Mouse (Mus musculus) lung, embryonic 15.5 days (tissue): ENCODE results near the gene Lpp. TPM values are rescaled to one million over a fixed set of nuclear protein-coding genes. Genes with fewer than 3 reads are reported as not detected.

Experiments used
- ATAC-seq: fragments of 200-750 bp; cut with Nextera tagmentation; 2 replicates; pipeline ENCODE4 v1.8.0; 2017; ENCODE audit warnings: moderate number of reproducible peaks, borderline replicate concordance; ENCODE audit not compliant: low FRiP score, low TSS enrichment; ENCODE audit errors: extremely low read depth
- H3K27ac ChIP-seq: fragments of 300-500 bp; sonication (generic); 2 replicates; pipeline ENCODE4 v1.5.1; 2015; ENCODE audit warnings: moderate library complexity, mild to moderate bottlenecking, inconsistent platforms
- H3K27me3 ChIP-seq: fragments of 300-500 bp; sonication (generic); 2 replicates; pipeline ENCODE4 v1.6.1; 2015; ENCODE audit warnings: inconsistent platforms
- H3K36me3 ChIP-seq: fragments of 300-500 bp; sonication (generic); 2 replicates; pipeline ENCODE4 v1.6.1; 2015; ENCODE audit warnings: inconsistent platforms
- H3K4me1 ChIP-seq: fragments of 300-500 bp; sonication (generic); 2 replicates; pipeline ENCODE4 v1.6.1; 2015; ENCODE audit warnings: inconsistent platforms
- H3K4me2 ChIP-seq: fragments of 300-500 bp; sonication (generic); 2 replicates; pipeline ENCODE4 v1.6.1; 2015; ENCODE audit warnings: inconsistent platforms, mild to moderate bottlenecking, moderate library complexity
- H3K4me3 ChIP-seq: fragments of 300-500 bp; sonication (generic); 2 replicates; pipeline ENCODE4 v1.5.1; 2015; ENCODE audit warnings: mild to moderate bottlenecking, inconsistent platforms
- H3K9ac ChIP-seq: fragments of 300-500 bp; sonication (generic); 2 replicates; pipeline ENCODE4 v1.6.1; 2015; ENCODE audit warnings: inconsistent platforms
- H3K9me3 ChIP-seq: fragments of 300-500 bp; sonication (generic); 2 replicates; pipeline ENCODE4 v1.6.1; 2016; ENCODE audit warnings: inconsistent platforms
- WGBS: fragments of 180-500 bp; shearing (Covaris S2); methylation state at CpG from one replicate; pipeline ENCODE4 v1.1.7; 2015; 5-methylcytosine and 5-hydroxymethylcytosine counted together
- polyA plus RNA-seq: library from polyadenylated mRNA; unstranded; fragments of >200 nt; fragmentation: Nextera tagmentation; extraction: Ambion mirVana; gene quantifications from 2 replicates; pipeline ENCODE4 v1.2.1, GENCODE M21; 2015

Lpp gene
- polyA plus RNA-seq, 1 experiment from 2014 or later: 65.4 TPM

DNA sequence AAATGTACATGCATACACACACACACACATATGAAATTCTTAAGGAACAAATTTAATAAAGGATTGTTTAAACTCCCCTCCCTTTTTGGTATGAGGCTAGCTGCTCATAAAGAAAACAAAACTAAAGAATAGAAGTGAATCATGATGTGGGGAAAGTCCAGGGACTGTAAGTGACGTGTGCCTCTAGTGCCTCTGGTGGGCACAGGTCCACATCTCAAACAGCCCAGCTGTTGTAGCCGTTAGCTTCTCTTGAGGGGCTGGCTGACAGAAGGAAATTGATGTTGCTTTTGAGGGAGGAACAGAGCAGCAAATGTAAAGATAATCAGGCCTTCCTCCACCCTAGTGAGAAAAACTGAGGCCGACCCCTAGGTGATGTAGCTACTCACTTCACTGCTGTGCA is 517.5 kb downstream of the Lpp start:
- no peak overlapping the region for H3K9ac ChIP-seq
- no peak overlapping the region for H3K27ac ChIP-seq
- H3K36me3 ChIP-seq: no peaks in the 10 kb centered on the region
- WGBS: 44% methylated on average over 3 of the region's 3 CpGs
- H3K4me1 ChIP-seq: peaks cover 30% of the 10 kb centered on the region
- H3K4me3 ChIP-seq: no peak overlapping the region
- peak; percentile 59; the same call in 1 of the 2 replicates for ATAC-seq
- H3K27me3 ChIP-seq: no peaks in the 10 kb centered on the region
- H3K4me2 ChIP-seq: no peak overlapping the region
- no peaks in the 10 kb centered on the region for H3K9me3 ChIP-seq

DNA sequence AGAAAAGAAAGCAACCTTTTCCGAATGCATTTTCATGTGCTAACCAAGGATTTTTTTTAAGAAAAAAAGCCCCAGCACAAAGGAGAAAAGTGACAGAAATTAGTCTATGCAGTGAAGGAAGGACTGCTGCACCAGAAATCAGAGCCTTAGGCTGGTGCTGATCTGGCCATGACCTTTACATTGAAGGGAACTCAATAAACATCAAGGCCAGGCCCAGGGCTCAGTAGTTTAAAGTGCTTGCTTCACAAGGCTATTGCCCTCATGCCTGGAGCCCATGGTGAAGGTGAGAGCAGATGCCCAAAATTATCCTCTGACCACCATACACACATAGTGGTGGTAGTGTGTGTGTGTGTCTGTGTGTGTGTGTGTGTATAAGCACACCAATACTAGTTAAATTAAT is 519.1 kb downstream of the Lpp start:
- ATAC-seq: no peak
- no peaks in the 10 kb centered on the region for H3K36me3 ChIP-seq
- no peak overlapping the region for H3K4me2 ChIP-seq
- no peak overlapping the region for H3K27ac ChIP-seq
- H3K4me1 ChIP-seq: peaks cover 30% of the 10 kb centered on the region
- H3K27me3 ChIP-seq: no peaks in the 10 kb centered on the region
- H3K9me3 ChIP-seq: no peaks in the 10 kb centered on the region
- H3K9ac ChIP-seq: no peak overlapping the region
- H3K4me3 ChIP-seq: no peak overlapping the region
- WGBS: 88% methylated on average over 1 of the region's 1 CpGs

DNA sequence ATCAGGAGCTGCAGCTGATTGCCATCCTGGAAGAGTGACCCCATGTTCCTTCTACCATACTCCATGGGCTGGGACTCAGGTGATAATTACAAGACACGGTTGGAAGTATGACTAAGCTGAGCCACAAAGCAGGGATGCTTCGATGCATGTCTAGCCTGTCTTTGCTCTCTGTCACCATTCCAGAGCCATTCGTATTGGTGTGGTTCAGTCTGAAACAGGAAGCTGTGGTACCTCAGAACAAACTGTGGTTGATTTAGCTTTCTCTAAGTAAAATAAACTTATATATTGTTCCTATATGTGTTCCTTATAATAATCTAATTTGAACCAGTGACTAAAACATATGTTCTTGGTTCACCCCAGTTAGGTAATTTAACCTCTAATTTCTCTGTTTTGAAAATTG is 519.7 kb downstream of the Lpp start:
- no peak overlapping the region for H3K4me3 ChIP-seq
- ATAC-seq: no peak
- H3K9ac ChIP-seq: no peak overlapping the region
- peaks cover 30% of the 10 kb centered on the region for H3K4me1 ChIP-seq
- H3K27ac ChIP-seq: no peak overlapping the region
- no peaks in the 10 kb centered on the region for H3K27me3 ChIP-seq
- H3K36me3 ChIP-seq: no peaks in the 10 kb centered on the region
- H3K9me3 ChIP-seq: no peaks in the 10 kb centered on the region
- no peak overlapping the region for H3K4me2 ChIP-seq
- 76% methylated on average over 3 of the region's 3 CpGs for WGBS

DNA sequence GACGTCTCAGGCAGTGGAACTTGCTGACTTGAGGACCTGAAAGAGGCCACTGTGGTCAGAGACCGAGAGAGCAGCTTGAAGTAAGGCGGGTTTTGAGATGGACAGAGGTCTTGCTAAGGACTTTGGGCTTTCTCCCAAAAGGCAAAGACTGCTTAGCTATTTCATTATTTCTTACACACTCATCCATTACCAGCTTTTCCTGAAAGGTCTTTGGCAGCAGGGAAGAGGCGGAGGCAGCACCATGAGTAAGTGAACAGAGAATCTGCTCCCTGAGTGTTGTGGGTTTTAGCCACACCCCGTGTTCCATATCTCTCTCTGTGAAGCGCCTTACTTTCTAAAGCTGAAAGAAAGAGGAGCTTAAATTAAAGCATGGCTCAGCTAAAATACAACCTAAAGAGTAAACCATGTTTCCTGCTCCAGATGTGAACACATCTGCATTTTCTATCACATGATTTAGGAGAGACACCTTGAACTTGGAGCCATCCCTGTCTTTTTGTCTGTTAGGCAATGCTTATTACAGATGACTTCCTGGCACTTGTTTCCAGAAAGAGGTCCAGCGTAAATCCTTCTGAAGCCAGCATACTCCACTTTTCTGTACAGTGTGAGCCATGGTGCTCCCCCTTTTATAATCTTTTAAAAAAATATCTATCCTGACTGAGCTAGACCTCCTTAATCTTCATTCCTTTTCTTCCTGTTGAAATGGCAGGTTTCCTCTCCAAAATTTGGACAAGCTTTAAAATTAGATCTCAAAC is 520.5 kb downstream of the Lpp start:
- H3K9me3 ChIP-seq: no peaks in the 10 kb centered on the region
- H3K27me3 ChIP-seq: no peaks in the 10 kb centered on the region
- H3K4me2 ChIP-seq: no peak overlapping the region
- ATAC-seq: peak; percentile 57; the same call in 1 of the 2 replicates
- H3K9ac ChIP-seq: no peak overlapping the region
- WGBS: 29% methylated on average over 7 of the region's 7 CpGs
- H3K27ac ChIP-seq: peak overlapping the region; percentile 57
- peaks cover 30% of the 10 kb centered on the region for H3K4me1 ChIP-seq
- H3K36me3 ChIP-seq: no peaks in the 10 kb centered on the region
- H3K4me3 ChIP-seq: no peak overlapping the region

DNA sequence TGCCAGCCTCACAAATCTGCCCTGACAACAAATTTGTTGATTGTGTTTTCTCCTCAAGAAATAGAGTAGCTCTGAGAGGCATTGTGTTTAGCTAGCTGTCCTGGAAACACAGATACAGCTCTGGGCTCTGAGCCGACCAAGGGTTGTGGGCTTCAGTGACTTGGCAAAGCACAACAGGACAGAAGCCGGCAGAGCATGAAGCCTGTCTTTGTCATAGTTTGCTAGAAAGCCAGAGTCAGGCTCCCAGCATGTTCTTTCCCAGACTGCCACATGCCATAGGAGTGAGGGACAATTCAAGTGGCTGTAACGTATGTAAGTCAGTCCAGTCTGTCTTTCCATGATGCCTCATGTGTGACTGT is 521.1 kb downstream of the Lpp start:
- no peak overlapping the region for H3K4me2 ChIP-seq
- H3K9ac ChIP-seq: no peak overlapping the region
- no peaks in the 10 kb centered on the region for H3K27me3 ChIP-seq
- H3K9me3 ChIP-seq: no peaks in the 10 kb centered on the region
- WGBS: 51% methylated on average over 3 of the region's 3 CpGs
- ATAC-seq: peak; percentile 69
- H3K27ac ChIP-seq: peak overlapping the region; percentile 57
- no peaks in the 10 kb centered on the region for H3K36me3 ChIP-seq
- peaks cover 25% of the 10 kb centered on the region for H3K4me1 ChIP-seq
- H3K4me3 ChIP-seq: no peak overlapping the region

DNA sequence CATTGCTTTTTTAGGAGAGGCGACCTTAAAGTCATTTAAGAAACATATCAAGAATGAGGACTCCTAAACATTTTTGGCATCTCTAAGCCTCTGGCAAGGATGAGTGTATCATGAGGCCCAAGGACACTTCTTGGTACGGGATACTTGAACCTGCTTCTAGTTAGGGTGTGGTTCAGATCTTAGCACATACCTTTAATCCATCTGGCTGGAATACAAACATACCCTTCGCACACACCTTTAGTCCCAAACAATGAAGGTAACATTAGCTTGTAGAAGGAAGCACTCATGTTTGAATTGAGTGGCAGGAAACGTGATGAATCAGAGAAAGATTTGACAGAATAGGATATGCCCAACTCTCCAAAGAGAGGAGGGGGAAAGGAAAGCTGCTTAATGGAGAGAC is 522.2 kb downstream of the Lpp start:
- no peak overlapping the region for H3K4me3 ChIP-seq
- no peaks in the 10 kb centered on the region for H3K36me3 ChIP-seq
- peaks cover 20% of the 10 kb centered on the region for H3K4me1 ChIP-seq
- no peaks in the 10 kb centered on the region for H3K9me3 ChIP-seq
- no peak overlapping the region for H3K9ac ChIP-seq
- no peak overlapping the region for H3K4me2 ChIP-seq
- no peak overlapping the region for H3K27ac ChIP-seq
- 76% methylated on average over 4 of the region's 4 CpGs for WGBS
- no peaks in the 10 kb centered on the region for H3K27me3 ChIP-seq
- ATAC-seq: no peak

DNA sequence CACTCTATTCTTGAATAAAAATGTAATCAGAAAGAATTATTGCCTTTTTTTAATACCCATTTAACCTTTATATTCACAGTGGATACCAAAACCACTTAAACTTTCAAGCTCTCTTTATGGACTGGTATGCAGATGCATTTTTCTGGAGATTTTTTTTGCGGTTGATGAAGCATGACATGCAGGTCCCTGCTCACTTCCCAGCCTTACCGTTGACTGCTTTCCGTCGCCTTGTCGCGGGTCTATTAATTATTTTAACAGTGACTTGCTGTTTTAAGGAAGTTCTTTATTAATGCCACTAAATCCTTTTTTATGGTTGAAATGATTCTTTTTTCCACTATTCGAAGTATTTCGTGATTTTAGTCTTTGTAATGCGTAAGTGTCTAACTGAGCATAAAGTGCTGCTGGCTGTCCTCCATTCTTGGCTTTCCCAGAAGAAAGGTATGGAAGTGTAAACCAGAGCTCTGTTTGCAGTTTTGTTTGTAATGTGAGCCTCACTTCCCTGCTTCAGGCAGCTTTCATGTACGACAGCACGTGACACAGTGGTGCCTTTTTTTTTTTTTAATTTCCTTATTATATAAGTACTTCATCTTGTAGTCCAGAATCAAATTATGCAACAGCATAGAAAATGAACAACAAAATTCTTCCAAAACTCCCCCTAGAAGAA is 526.2 kb downstream of the Lpp start:
- Histone ChIP-seq H3K9me3 (no peaks in the 10 kb centered on the region), H3K27me3 (no peaks in the 10 kb centered on the region), H3K36me3 (no peaks in the 10 kb centered on the region), H3K27ac (no peak overlapping the region), H3K4me2 (no peak overlapping the region), H3K4me1 (peaks cover 4% of the 10 kb centered on the region), H3K4me3 (no peak overlapping the region), H3K9ac (no peak overlapping the region)
- WGBS: 59% methylated on average over 11 of the region's 11 CpGs
- no peak for ATAC-seq

DNA sequence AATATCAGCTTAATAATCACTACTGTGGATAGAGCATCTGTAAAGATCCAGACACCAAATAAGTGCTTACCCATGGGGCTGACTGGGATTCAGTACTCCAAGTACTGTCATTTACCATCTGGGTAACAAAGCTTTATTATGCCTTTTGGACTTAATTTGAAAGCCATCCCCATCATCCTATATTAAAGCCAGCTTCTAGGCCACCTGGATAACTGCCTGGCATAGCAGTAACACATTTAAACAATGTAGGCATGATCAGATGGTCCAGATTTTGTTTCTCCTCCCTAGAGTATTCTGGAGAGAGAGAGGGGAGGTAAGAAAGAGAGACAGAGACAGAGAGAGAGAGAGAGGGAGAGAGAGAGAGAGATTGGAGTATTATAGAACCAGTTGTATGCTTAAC is 536.8 kb downstream of the Lpp start:
- Histone ChIP-seq H3K27ac (no peak overlapping the region), H3K27me3 (no peaks in the 10 kb centered on the region), H3K9me3 (no peaks in the 10 kb centered on the region), H3K4me2 (no peak overlapping the region), H3K4me1 (no peaks in the 10 kb centered on the region), H3K36me3 (no peaks in the 10 kb centered on the region), H3K9ac (no peak overlapping the region), H3K4me3 (no peak overlapping the region)
- ATAC-seq: no peak

DNA sequence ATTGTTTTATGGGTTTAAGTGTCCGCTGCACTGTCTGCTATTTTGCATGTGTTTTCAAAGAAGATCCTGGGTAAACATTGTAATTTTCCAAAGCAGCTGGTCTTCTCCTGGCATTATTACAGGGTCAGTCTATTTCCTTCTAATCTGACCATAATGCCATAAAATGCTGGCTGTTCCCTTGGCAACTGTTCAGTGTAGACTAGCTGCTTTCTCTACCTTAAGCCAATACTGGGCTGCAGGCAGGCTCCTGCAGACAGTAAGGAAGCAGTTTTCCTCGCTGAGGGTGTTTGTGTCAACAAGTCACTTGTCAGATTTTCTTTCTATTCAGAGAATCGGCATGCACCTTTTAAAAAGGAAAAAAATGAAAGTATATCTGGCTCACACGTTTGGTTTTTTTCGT is 537.3 kb downstream of the Lpp start:
- no peak overlapping the region for H3K27ac ChIP-seq
- H3K4me3 ChIP-seq: no peak overlapping the region
- H3K4me2 ChIP-seq: no peak overlapping the region
- H3K9ac ChIP-seq: no peak overlapping the region
- no peaks in the 10 kb centered on the region for H3K27me3 ChIP-seq
- no peaks in the 10 kb centered on the region for H3K36me3 ChIP-seq
- 74% methylated on average over 5 of the region's 5 CpGs for WGBS
- no peaks in the 10 kb centered on the region for H3K9me3 ChIP-seq
- no peaks in the 10 kb centered on the region for H3K4me1 ChIP-seq
- no peak for ATAC-seq

DNA sequence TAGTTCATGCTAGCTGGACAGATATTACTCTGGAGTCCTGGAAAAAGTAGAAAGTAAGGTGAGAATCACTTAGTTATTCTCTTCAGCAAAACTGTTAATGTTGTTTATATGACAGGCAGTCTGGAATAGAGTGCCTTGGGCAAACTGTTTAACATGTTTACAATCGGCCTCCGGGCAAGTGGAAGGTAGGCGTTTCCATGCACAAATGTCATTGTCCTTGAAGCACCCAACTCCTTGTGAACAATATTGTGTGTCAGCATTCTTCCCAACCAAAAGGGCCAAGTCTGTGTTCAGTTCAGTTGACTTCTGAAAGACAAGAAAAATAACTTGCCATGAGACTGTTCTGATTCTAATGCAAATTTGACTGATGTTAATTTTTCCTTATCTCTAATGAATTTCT is 539.5 kb downstream of the Lpp start:
- no peak for ATAC-seq
- no peak overlapping the region for H3K4me3 ChIP-seq
- H3K9me3 ChIP-seq: no peaks in the 10 kb centered on the region
- 49% methylated on average over 3 of the region's 3 CpGs for WGBS
- H3K4me2 ChIP-seq: no peak overlapping the region
- no peaks in the 10 kb centered on the region for H3K36me3 ChIP-seq
- H3K27ac ChIP-seq: no peak overlapping the region
- H3K27me3 ChIP-seq: no peaks in the 10 kb centered on the region
- H3K9ac ChIP-seq: no peak overlapping the region
- no peaks in the 10 kb centered on the region for H3K4me1 ChIP-seq

DNA sequence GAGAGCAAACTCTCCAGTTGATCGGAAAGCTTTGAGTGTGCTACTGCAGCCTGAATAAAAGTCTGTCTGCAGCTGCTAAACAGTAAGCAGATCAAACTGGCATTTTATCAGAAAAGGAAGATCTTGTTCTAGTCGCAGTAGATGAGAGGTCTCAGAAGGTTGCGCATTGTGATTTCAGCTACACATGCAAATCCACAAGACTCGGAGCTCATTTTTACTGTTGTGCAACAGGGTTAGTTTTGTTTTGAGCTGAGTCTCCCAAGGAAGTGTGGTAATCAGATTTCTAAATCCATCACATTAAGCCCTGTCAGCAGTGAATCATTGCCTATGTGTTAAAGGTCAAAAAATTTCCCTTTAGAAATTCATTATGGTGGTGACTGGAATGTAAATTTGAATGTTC is 540.4 kb downstream of the Lpp start:
- H3K9me3 ChIP-seq: no peaks in the 10 kb centered on the region
- H3K27me3 ChIP-seq: no peaks in the 10 kb centered on the region
- no peaks in the 10 kb centered on the region for H3K36me3 ChIP-seq
- 70% methylated on average over 4 of the region's 4 CpGs for WGBS
- no peak for ATAC-seq
- no peak overlapping the region for H3K4me3 ChIP-seq
- no peaks in the 10 kb centered on the region for H3K4me1 ChIP-seq
- H3K9ac ChIP-seq: no peak overlapping the region
- H3K4me2 ChIP-seq: no peak overlapping the region
- H3K27ac ChIP-seq: no peak overlapping the region

DNA sequence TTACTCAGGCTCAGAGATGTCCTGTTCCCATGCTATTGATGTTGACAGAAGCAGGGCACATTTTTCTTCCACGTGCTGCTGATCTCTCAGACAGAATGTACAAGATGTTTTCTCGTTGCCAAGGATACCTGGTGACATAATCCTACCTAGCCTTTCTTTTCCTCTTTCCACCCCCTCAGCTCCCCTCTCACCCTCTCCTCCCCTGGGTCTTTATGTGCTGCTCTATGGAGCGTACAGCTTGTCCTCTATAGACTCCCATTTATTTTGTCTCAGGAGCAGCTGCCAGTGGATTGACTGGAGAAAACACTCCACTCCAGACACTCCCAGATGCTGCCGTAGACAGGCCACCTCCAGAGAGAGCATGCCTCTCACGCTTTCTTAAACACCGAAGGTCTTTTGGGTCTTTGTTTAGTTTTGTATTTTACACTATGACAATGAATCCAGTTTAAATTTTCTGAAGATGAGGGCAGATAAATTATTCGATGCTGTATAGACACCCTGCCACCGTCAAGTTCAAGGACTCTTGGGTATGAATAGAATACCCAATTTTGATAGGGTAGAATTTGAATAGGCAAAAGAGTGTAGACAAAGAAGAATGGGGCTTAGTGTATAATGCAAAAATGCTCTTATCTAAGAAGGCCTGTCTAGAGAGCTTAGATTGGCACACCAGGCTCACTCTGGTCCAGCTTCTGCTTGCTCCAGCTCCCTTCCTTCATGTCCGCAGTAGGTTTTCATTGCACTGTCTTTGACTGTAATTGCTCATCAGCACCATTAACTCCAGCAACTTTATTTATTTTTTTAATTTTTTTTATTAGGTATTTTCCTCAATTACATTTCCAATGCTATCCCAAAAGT is 548.2 kb downstream of the Lpp start:
- H3K4me1 ChIP-seq: no peaks in the 10 kb centered on the region
- no peaks in the 10 kb centered on the region for H3K27me3 ChIP-seq
- H3K4me2 ChIP-seq: no peak overlapping the region
- H3K27ac ChIP-seq: no peak overlapping the region
- no peaks in the 10 kb centered on the region for H3K36me3 ChIP-seq
- H3K9ac ChIP-seq: no peak overlapping the region
- no peak overlapping the region for H3K4me3 ChIP-seq
- no peaks in the 10 kb centered on the region for H3K9me3 ChIP-seq
- no peak for ATAC-seq
- WGBS: 67% methylated on average over 9 of the region's 9 CpGs
